ENCODE assay signal across 11 mouse cellular contexts in genomic region chr12:116325545-116325944, GRCm38 (mm10). TPM values are rescaled to one million over a fixed set of nuclear protein-coding genes. Genes with fewer than 3 reads are reported as not detected.
A peak's percentile ranks its signal among the peaks of the same experiment; 100 is the strongest.
DNase-seq lines count a peak whose midpoint lies in the region; ATAC-seq and TF ChIP-seq lines count a peak whose summit lies in the region.
"Had no signal": no experiment of that assay in that cellular context is flagged by ENCODE, and none has a peak within 500 bp of the region (broad histone marks: within the 10 kb centered on the region; RNA-seq: fewer than 3 reads in every experiment).

No protein-coding gene starts in this region.

- DNase-seq in heart, adult 18-20 months, result peak; percentile 40 to 47
- peak; percentile 40 for DNase-seq in brain, embryonic 14.5 days (ENCODE audit: low read depth)
- DNase-seq in heart, postnatal 36 days, result peak; percentile 16 to 19
- peak; percentile 42 for DNase-seq in lung, postnatal 36 days
- DNase-seq: cerebellum, adult 11 months had no signal

- H3K27me3 ChIP-seq in heart, embryonic 12.5 days (replicated peaks), result no peaks in the 10 kb centered on the region
- H3K27me3 ChIP-seq: CH12.LX had no signal

- no peak for TF ChIP-seq CTCF in brain, embryonic 14.5 days (IDR thresholded peaks at IDR 0.05; ENCODE audit: borderline replicate concordance, extremely low read depth, insufficient read depth, insufficient read length)

- intact Hi-C loops in heart, postnatal 36 days (cut with DNase I), result loop anchor here (5.0 kb wide), 1 partner anchor 43 kb away; the partner anchor contains the start of gene Esyt2

- no peak for ATAC-seq in heart, embryonic 12.5 days (ENCODE audit: insufficient number of reproducible peaks, low FRiP score)
- no peak for ATAC-seq in cerebellum, adult (ENCODE audit: insufficient number of reproducible peaks, low FRiP score, low TSS enrichment)
- ATAC-seq in erythroid progenitor cell, adult 5-6 weeks (replicated peaks; ENCODE audit: low FRiP score, poor library complexity, severe bottlenecking), result no peak
- no peak for ATAC-seq in CD4-positive, CD25-positive, alpha-beta regulatory T cell, adult 4 months

- no peaks in the 10 kb centered on the region for H3K9me3 ChIP-seq in heart, embryonic 12.5 days (replicated peaks)

- H3K9ac ChIP-seq in heart, embryonic 12.5 days, result no peak overlapping the region

- H3K4me2 ChIP-seq in heart, embryonic 12.5 days, result no peak overlapping the region

- no peaks in the 10 kb centered on the region for H3K4me1 ChIP-seq in heart, embryonic 12.5 days (replicated peaks)

- no peak overlapping the region for H3K27ac ChIP-seq in heart, embryonic 12.5 days (ENCODE audit: poor library complexity, severe bottlenecking)

- H3K36me3 ChIP-seq in heart, embryonic 12.5 days, result peaks cover 14% of the 10 kb centered on the region; the same call in 1 of the 2 replicates

- no peak for TF ChIP-seq POLR2A in brain, embryonic 14.5 days (IDR thresholded peaks at IDR 0.05; ENCODE audit: borderline replicate concordance, extremely low read depth, insufficient read depth, insufficient read length, poor library complexity, severe bottlenecking)

- WGBS in heart, embryonic 12.5 days, result 77% methylated on average over 4 of the region's 4 CpGs

- H3K4me3 ChIP-seq in heart, embryonic 12.5 days, result no peak overlapping the region
- H3K4me3 ChIP-seq: myocyte had no signal

RNA-seq across cellular contexts. Expression of gene Esyt2, which starts 44.5 kb away (rescaled TPM):
- total RNA-seq in heart, adult 18-20 months (2021), result 10 to 100 TPM; 23.7 to 31.8 TPM
- 17.1 TPM in 2 replicates for polyA plus RNA-seq in heart, embryonic 12.5 days (2016; fragmentation: Nextera tagmentation; extraction: Ambion mirVana)
- 8.5 and 13.4 TPM in 2 replicates for polyA plus RNA-seq in brain, embryonic 14.5 days (2012; rRNA removed)
- 10 to 100 TPM; 27.7 to 29.9 TPM for total RNA-seq in heart, postnatal 36 days (2021)
- total RNA-seq in erythroid progenitor cell, adult 5-6 weeks (2015; ENCODE audit: low replicate concordance), result 120 and 140 TPM in 2 replicates
- 117 and 161 TPM in 2 replicates for total RNA-seq in erythroid progenitor cell, adult 5-6 weeks (2017; ENCODE audit: low replicate concordance)
- 10 to 100 TPM; 45.0 to 63.7 TPM for polyA plus RNA-seq in CD4-positive, CD25-positive, alpha-beta regulatory T cell, adult 4 months (2017; shearing (Covaris generic))

RNA-seq across cellular contexts. Expression of gene Gm11027, which starts 50.4 kb away (rescaled TPM):
- not detected for total RNA-seq in heart, adult 18-20 months (2021)
- not detected in 2 replicates for polyA plus RNA-seq in heart, embryonic 12.5 days (2016; fragmentation: Nextera tagmentation; extraction: Ambion mirVana)
- polyA plus RNA-seq in brain, embryonic 14.5 days (2012; rRNA removed), result not detected in 2 replicates
- total RNA-seq in heart, postnatal 36 days (2021), result not detected
- not detected in 2 replicates for total RNA-seq in erythroid progenitor cell, adult 5-6 weeks (2015; ENCODE audit: low replicate concordance)
- not detected in 2 replicates for total RNA-seq in erythroid progenitor cell, adult 5-6 weeks (2017; ENCODE audit: low replicate concordance)
- not detected for polyA plus RNA-seq in CD4-positive, CD25-positive, alpha-beta regulatory T cell, adult 4 months (2017; shearing (Covaris generic))
- total RNA-seq: CH12.LX had no signal
- polyA plus RNA-seq: myocyte had no signal
